Mouse (Mus musculus) mesoderm, embryonic 11.5 days (tissue): ENCODE measurements around the gene Fgf11.

Experiments used
- DNase-seq: peaks from one replicate; pipeline ENCODE4 v3.0.0-alpha.2; 2012; ENCODE audit warnings: low read depth, low spot score

Fgf11 gene

DNA sequence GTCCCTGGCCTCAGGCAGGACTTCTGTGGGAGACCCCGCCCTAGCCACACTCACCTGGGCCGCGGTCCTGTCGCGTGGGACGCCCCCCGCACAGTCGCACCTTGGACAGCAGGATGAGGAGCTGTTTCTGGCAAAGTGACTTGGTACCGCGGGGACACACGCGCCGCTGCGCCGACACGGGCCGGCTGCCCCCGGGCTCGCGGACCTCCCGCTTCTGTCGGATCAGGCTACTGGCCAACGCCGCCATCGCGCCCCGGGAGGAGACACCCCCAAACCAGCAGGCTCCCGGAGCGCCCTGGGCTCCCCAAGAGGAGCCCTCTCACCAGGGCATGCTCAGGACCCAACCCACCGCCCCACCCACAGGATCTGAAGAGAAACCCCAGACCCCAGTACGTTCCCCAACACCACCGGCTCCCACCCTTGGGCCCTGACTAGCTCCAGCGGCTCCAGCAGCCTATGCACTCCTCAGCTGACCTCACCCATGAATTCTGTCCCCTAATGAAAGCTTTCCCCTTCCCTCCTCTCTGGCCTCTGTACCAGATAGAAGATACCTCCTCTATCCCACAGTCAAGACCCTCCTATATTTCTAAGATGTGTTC, at the start of gene Fgf11:
Gene Fgf11, minus strand, starts transcription at position 479 of the 599 bp plus-strand sequence.
- no peak for DNase-seq

DNA sequence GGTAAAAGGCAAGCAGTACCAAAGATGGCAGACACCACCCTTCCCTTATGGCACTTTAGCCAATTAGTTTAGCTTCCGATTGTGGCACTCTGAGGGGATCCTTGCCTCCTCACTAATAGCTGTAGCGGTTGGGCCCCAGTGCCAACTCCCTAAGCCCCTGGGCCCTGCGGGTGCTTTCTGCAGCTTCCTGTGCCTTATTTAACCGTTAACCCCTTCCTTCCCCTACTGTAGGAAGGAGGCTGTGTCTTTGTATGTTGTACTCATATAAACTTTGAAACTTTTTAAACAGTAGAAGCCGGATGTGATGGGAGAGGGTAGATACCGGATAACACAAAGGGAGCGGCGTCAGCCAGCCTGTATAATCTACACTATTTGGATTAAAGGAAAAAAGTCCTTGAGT, 49.1 kb upstream of the Fgf11 start:
- DNase-seq, result no peak

DNA sequence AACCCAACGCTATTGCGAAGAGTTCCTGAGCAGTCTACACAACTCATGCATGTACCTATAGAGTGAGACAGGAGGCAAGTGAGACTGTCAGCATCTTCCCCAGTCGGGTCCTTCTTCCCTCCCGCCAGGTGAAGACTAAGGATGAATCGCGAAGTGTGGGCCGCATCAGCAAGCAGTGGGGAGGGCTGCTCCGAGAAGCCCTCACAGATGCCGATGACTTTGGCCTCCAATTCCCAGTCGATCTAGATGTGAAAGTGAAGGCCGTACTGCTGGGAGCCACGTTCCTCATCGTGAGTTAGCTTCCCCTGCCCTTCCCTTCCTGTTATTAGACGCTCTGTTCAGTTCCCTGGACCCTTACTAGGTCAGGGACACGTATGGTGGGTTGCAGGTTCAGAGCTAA, 48.2 kb upstream of the Fgf11 start:
- no peak for DNase-seq

DNA sequence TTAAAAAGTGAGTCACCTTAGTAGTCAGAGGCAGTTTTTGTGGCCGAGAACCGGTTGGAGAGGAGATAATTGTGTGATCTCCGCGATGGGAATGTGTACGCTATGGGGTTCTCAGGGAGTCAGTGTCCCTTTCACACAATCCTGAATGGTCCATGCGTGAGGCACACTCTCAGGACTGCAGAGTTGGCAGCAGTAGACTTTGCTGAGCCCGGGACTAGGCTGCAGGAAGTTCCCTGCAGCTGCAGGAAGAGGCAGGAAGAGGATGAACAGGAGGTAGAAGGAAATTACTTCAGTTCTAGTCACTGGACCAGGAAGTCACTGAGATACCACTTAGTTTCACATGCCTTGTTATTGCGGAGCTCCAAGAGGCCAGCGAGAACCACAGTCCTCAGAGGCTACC, 47.5 kb upstream of the Fgf11 start:
- no peak for DNase-seq

DNA sequence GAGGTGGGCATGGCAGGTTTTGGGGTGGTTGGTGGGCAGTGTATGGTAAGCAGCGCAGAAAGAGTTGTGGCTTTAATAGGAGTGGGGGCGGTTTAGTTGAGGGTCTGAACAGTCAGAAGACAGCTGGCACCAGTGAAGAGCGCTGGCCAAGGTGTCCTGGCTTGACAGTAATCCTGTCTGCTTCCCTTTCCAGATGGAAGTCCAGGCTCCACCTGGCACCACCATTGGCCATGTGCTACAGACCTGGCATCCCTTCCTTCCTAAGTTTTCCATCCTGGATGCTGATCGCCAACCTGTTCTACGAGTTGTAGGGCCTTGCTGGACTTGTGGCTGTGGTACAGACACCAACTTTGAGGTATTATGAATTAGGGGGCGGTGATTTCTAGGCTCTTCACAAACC, 46.4 kb upstream of the Fgf11 start:
- no peak for DNase-seq

DNA sequence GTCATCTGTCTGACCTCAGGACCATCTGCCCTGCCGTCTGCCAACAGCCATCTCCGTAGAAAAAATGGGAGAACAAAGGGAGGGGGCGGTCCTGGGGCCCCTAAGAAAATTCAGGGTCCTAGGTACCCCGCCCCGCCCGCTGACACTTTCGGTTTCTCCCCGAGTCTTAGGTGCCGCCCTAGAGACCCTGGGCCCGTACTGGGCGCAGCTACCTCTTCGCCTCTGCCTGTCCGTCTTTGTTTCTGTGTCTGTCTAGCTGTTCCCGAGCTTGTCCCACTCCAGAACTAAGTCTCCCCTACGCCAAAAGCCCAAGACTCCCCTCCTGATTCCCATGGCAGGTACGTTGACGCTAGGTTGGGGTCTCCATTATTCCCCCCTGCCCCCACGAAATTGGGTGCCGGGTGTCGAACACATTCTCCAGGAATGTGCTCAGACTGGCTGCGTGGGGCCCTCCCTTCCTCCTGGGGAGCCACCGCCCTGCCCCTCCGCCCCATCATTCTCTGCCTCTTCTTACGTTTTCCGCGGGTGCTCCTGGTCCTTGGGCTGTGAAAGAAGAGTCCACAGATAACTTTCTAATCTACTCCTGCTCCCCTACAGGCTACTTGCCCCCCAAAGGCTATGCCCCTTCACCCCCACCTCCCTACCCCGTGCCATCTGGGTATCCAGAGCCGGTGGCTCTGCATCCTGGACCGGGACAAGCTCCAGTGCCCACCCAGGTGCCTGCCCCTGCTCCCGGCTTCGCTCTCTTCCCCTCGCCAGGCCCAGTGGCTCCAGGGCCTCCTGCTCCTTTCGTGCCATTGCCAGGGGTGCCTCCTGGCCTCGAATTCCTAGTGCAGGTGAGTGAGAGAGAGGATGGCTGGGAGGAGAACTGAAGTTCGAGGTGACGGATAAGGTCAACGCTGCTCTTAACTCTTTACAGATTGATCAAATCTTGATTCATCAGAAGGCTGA, 45.4 kb upstream of the Fgf11 start:
- no peak for DNase-seq

DNA sequence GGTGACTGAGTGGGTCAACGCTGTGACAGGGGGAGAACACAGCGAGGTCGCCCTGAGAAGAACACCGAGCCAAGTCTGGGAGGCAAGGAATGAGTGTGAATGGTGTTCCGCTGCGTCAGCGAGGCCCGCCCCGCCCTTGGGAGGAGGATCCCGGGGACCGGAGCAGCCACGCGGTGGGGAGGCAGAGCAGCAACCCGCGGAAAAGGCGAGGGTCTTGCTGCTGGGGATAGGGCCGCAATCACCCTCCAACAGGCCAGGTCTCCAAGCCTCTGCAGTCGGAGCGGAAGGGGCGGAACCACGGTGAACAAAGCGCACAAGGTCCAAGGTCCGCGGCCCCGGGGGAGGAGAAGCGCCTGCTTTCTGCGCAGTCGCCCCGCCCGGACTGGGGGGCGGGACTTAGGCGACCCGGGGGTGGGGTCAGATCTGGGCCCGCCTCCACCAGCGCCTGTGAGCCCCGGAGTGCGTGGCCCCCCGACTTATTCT, 44.6 kb upstream of the Fgf11 start, which contains the start of gene Plscr3:
Gene Plscr3, plus strand, starts transcription at position 179 of the 483 bp plus-strand sequence.
- peak; percentile 95 for DNase-seq

DNA sequence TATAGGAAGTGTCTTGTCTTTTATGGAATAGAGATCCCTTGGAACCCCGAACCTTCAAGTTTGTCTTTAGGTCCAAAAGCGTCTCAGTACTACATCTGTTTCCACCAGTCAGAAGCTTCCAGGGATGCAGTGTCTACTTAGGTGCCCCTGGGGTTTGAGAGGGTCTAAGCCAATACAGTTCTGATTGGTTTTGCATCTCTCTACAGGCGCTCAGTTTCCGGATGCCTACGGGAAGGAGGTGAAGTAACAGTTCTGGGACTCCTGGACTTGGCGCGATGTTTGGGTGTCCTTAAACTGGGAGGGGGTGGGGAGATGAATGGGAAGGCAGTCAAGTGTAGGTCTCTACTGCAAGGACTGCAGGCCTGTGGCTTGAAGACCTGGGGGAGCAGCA, 37.1 kb upstream of the Fgf11 start:
- no peak for DNase-seq

DNA sequence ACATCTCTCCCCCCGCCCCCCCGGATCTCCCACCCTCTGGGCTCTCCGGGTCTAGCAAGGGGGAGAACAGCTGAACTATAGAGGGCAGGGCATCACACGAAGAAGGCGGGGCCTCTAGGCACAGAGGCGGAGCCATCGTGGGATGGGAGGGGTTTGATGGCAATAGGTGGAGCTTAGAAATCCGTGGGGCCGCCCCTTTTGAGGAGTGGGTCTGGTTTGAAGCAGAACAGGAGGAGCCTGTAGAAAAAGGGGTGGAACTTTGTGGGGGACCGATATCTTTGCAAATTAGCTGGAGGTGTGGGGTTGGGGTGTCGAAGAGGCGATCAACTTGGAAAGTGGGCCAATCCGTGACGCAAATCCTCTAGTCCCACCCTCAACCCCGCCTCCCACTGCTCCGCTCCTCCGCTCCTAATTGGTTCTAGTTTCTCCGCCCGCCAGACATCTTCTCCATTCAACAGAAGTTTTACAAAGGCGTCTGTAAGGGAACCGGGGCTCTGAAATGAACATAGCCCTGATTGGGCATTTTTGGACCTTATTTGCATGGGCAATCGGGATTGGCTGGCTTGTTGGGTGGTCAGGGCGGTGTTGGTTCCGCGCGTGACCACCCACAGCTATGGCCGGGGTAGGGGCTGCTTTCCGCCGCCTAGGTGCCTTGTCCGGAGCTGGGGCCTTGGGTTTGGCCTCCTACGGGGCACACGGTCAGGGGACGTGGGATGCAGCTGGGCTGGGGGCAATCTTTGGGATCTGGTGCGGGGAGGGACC, 36.5 kb upstream of the Fgf11 start, which contains the start of gene Tmem256:
Gene Tmem256, plus strand, starts transcription at position 563 of the 762 bp plus-strand sequence.
- peak; percentile 97 for DNase-seq

DNA sequence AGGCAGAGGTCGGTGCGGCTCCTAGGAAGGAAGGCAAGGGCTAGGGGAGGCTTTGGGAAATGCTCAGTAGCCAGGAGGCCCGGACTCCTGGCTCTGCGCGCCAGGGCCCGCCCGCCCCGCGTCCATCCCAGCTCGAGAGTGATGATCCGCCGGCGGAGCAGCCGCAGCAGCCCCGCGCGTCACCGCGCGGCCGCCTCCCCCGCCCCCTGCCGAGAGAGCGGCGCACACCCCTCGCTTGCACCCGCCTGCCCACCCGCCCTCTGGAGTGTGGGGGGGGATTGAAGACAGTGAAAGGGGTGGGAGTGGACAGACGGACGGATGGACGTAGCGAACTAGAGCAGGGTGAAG, 35.9 kb upstream of the Fgf11 start, which contains the start of gene Nlgn2:
Gene Nlgn2, minus strand, starts transcription at position 181 of the 348 bp plus-strand sequence.
- no peak for DNase-seq

DNA sequence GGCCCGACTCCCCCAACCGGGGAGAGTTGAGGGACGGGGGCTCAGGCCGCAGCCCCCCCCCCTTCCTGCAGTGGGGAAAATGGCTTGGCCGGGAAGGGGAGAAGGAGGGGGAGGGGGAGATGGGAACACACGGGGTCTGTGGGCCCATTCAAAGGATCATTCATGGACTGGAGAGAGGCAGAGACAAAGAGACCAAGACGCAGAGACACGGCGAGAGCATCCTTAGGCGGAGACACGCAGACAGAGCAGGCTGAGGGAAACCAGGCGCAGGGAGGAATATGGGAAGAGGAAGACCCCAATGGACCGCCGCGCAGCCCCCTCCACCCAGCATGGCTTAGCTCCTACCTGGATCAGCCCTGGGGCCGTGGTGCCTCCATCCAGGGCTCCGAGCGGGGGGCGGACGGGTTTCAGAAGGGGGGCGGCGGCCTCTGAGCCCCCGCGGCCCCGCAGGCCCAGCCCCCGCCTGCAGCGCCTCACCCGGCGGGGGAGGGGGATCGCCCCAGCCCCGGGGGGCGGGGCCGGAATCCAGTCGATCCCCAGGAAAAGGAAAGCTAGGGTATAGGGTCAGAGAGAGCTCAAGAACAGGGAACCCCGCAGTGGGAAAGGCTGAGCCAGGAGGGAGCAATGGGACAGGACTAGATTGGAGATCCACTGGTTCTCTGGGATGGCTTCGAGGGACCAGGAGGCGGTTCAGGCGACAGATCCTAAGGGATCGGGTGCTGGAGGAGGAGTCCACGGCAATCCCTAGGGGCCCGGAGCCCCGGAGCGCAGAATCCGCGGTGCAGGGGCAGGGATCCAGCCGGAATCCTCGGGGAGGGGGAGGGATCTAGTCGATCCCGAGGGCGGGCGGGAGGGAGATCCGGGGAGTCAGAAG, 35.3 kb upstream of the Fgf11 start:
- DNase-seq, result peak; percentile 41

DNA sequence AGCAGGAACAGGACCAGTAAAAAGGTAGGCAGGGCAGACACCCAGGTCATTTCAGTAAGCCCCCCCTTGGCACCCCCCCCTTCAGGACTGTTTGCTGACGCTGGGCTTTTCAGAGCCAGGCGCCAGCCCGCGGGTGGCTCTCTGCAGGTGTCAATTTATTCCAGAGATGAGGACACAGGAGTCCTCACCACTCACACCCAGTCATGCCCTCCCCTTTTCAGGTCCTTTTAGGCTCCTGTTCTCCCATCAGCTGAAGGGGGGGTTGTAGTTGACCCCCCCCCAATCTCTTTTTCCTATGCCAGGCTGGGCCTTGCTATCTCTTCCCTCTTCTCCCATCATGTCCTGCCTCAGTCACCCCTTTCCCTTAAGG, 34.3 kb upstream of the Fgf11 start:
- no peak for DNase-seq

DNA sequence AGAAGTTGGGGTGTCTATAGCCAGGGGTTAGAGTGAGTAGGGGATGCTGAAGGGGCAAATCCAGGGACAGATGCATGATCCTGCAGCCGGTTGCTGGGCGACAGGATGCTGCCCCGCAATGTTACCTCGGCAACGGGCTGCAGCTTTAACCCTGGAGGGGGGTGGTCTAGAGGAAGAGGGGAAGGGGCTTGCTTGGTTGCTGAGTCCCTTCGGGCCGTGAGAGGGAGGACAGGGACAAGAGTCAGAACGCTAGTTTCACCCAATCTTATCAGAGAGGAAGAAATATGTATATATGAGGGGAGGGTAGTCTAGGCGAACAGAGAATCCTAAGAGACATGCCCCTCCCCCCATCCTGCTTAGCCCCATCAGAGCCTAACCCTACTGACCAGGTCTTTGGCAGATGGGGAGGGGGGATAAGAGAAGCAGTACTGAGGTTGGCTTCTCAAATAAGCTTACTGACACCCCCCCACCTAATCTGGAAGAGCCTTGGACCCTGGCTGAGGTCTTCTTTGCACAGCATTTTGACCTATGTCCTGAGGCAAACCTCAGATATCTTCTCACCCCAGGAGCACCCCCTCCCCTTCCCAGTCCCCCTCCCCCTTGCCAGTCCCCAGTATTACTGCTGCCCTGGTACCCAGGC, 33.8 kb upstream of the Fgf11 start:
- peak; percentile 45 for DNase-seq

DNA sequence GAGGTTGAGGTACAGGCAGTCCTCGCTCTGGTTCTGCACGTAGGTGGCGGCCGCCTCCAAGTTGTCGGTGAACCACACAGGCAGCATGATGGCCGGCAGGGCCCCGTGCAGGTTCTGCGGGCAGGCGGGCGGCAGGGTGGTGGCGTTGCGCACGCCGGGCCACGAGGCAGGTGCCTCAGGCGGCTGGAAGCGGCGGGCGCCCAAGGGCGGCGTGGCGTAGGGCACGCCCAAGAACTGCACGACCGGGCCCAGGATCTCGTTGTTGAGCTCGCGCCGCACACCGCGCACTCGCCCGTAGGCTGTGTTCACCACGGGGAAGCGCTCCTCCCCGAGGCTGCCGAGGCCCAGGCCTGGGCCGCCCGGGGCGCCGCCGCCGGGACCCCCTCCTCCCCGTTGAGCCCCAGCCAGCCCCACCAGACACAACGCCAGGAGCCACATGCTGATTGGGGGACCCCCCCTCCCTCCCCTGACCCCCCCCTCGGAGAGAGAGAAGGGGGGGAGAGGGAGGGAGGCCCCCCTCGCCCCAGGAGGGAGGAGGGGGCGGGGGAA, 32.4 kb upstream of the Fgf11 start:
- no peak for DNase-seq

DNA sequence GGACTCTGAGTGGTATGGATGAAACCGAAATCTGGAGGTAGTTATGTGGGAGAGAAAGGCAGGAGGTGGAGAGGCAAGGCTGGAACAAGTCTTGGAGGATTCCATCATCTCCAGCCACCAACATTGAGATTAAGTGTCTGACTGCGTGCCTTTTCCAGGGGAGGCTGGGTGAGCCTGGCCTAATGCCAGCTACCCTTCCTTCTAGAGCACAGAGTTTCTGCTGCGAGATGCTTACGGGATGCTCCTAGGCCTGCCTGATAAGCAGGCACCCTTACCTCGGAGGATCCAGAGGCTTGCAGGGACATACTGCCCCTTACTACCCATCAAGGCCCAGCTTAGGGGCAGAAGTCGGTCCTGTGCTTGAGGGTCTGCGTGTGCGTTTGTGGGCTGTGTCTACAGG, 31.9 kb upstream of the Fgf11 start:
- DNase-seq, result no peak

DNA sequence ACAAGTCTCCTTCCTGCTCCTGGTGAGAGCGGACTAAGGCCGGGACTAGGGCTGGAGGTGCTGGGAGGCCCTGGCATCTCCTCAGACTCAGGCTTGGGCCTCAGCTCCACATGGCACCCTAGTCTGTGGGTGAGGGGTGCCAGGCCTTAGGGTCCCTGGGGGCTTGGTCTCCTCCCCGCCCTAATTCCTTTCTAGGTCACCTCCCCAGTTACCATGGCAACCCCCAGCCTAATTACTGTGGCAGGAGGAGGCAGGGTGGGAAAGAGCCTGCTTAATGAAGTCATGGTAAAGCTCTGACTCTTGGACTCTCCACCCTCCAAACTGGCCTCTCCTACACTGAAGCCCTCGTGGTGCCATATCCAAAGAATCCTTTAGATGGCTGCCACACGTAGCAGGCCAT, 27.2 kb upstream of the Fgf11 start:
- no peak for DNase-seq

DNA sequence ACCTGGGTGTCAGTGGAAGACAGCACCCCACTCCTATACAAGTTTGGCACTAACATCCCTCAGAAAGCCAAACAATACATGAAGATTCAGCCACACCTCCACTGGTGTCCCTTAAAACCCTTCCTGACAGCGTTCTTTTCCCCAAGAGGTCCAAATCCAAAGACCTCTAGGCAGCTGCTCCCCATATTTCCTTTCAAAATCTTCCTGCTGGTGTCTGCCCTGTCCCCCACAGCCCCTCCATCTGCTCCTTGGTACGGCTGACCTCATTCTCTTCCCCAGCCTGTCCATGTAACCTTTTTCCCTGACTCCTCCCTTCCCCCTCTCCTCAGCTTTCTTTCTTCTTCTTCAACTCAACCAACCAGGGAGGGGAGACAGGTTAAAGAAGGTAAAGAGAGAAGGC, 21.8 kb upstream of the Fgf11 start:
- DNase-seq, result no peak

DNA sequence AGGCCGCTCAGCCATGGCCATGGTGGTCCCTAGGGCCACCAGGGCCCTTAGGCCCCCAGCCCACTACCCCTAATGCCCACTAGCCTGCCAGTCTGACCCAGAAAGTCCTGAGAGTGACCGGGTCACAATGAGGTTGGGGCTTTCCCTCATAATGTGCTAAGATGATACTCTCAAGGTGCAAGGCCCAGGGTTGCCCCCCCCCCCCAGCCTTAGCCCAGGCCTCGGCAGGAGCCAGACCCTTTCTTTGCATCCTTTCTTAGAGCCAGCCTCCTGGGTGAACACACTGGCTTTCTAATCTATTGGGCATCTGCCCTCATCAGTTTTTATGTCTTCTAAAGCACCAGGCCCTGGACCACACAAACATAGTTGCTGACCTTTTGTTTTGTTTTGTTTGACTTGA, 20.4 kb upstream of the Fgf11 start, which contains the start of gene Spem1:
Gene Spem1, minus strand, starts transcription at position 101 of the 400 bp plus-strand sequence.
- DNase-seq, result no peak

DNA sequence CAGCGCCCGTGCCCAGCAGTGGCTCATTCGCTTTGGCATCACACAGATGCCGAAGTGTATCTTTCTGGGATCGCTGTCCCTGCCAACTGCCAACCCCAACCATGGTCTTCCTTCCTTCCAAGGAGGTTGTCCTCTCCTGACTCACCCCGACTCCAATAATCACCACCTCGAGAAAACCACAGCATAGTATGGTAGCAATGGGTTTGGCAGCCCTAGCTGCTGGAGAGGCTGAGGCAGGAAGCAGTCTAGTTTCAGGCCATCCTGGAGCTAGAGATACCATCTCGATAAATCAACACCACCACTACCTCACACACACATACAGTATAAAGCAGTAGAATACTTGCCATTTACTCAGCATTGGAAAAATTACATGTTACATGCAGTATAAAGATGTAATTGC, 17.2 kb upstream of the Fgf11 start:
- DNase-seq, result no peak

DNA sequence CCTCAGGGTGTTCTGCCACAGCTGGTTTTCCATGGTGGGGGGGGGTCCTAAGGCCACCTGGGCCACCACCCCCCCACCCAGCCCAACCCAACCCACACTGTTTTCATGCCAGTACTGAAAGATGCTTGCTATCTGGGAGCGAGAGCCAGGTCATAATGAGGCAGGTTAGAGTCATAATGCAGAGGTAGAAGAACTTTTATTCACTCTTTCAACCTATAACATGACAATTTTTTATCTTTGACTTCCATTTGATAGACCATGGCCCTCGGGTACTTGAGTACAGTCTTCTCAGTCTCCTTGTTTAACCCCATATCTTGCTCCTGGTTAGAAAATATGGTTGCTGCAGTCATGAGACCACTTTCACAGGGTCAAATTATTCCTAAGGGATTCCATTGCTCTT, 16.7 kb upstream of the Fgf11 start, which contains the start of gene Spem2:
Gene Spem2, minus strand, starts transcription at position 101 of the 400 bp plus-strand sequence.
- no peak for DNase-seq
